Mouse (Mus musculus): ENCODE measurements around the gene Ipo7. TPM values are rescaled to one million over a fixed set of nuclear protein-coding genes. Genes with fewer than 3 reads are reported as not detected.
A peak's percentile ranks its signal among the peaks of the same experiment; 100 is the strongest.
"Not testable (repeated sequence)": the region's sequence is repeated elsewhere in the genome, so short reads cannot be mapped to it uniquely, and the experiment has no call there.

Gene Ipo7
- total RNA-seq (2021) = 100 to 1,000 TPM in 1 of 2 experiments, 10 to 100 TPM in 1; 99.5 to 103 TPM

DNA sequence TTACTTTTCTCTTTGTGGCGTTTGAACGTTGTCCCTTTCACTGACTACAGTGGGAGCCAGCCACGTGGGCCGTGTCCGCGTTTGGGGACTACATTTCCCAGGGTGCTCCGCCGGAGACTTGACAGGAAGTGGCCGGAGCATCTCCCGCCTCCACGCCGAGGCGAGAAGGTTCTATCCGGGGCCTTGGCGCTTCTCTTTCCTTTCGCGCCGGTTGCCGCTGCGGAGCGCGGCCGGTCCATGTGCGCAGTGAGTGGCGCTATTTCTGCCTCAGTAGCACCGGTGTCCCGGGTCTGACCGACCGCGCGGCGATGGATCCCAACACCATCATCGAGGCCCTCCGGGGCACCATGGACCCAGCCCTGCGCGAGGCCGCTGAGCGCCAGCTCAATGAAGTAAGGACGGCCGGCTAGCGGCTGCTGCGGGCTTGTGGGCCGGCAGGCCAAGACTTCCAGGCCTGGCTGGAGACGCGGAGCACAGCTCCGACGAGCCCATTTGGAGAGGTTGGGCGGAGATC lies at the start of gene Ipo7:
TSS of gene Ipo7 (plus strand) at position 158 of the 514 bp plus-strand sequence.
- DNase-seq = peak; percentile 94

DNA sequence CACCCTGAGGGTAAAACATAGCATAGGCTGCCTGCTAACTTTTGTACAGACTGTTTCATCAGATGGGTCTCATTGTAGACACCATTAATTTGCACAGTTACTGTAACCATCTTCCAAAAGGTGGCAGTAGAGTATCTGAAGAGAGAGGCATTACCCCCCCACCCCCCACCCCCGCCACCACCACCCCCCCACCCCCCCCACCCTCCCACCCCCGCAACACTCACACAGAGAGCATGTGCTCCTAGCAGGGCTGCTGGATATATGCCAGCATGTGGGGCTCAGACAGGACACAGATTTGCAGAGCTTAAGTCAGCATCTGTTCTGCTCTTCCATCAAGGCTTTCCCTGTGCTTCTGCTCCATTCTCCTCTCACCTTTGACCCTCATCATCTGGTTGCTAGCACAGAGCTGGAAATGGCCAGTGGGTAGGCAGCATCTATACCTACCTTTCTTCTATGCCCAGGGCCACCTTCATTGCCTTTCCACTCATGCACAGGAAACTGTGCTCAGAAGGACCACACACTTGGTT lies 49.1 kb upstream of the Ipo7 start:
- DNase-seq = peak; percentile 74

DNA sequence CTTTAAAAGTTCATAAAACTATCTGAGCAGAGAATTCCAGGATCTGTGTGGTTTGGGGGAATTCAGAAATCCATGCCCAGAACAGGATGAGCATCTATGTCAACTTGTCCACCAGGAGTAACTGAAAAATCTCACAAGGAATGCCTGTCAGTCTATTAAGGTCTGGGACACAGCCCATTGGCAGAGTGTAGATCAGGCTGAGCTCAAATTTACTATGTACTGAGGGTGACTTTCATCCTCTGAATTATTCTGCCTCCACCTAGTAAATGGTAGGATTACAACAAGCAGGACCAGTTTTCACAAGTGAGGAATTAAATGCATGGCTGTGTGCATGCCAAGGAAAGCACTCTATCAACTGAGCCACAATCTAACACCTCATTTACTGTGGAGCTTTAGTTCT lies 48.5 kb upstream of the Ipo7 start:
- no peak for DNase-seq

DNA sequence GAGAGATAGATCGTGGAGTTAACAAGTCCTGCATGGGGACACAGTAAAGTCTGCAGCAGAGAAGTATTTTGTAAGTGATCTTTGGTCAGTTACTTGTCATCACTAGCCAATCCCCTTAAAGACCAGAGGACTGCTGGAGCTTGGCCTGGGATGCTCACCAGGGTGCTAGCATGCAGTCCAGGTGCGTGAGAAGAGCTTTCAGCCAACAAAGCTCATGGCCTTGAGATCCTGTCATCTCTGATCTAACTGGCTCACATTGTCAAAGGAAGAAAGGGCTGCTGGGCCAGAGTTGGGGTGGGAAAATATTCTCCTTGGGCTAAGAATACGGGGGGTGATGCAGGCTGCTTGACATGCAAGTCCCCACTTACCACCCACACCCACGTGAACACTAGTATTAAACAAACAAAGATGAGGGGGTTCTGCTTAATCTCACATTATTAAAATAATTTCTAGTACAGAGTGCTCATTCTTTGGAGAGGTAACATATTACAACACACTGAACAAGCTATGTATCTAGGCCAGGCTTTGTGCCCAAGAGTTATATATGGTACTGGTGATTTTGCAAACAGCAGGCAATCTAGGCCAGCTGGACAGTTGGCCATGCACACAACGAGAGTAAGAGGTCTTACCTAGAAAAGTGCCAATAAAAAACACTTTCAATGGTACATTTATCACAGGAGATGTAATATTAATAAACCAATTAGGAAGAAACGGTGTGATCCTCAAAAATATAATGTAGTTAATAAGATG lies 41.9 kb upstream of the Ipo7 start:
- DNase-seq = no peak

DNA sequence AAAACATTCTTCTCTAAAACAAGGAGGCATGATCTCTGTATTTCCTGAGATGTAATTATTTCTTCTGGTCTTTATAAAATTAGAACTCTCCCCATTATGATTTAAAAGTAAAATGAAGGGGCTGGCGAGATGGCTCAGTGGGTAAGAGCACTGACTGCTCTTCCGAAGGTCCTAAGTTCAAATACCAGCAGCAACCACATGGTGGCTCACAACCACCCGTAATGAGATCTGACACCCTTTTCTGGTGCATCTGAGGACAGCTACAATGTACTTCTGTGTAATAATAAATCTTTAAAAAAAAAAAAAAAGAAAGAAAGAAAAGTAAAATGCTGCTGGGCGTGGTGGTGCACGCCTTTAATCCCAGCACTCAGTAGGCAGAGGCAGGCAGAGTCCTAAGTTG lies 40.9 kb upstream of the Ipo7 start:
- peak; percentile 56 for DNase-seq

DNA sequence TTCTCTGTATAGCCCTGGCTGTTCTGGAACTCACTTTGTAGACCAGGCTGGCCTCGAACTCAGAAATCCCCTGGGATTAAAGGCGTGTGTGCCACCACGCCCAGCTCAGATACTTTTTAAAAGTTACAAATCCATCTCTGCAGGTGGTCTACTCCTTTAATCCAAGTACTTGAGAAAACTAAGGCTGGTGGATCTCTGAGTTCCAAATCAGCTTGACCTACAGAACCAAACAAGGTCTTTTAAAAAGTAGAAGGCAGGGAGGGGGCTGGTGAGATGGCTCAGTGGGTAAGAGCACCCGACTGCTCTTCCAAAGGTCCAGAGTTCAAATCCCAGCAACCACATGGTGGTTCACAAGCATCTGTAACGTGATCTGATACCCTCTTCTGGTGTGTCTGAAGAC lies 33.5 kb upstream of the Ipo7 start:
- DNase-seq = not testable (repeated sequence)

DNA sequence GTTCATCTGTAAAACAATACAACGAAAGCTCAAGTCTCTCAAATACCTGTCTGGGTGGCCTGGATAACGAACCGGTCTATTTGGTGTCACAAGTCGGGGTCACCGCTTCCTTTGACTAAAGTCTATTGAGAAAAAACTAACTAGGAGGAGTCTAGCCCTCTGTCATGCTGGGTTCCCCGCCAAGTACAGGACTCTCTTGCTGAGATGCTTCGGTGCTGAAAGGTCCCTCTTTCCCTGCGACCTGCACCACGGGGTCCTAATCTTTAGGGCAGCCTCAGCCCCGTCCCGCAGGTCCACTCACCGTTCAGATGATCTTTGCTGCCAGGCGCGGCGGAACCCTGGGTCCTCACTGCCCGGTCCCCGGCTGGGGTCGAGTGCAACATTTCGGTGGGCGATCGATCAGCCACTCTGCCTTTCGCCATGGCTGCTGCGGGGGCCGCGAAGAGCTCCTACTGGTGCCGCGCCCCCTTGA lies 32.4 kb upstream of the Ipo7 start:
- no peak for DNase-seq

DNA sequence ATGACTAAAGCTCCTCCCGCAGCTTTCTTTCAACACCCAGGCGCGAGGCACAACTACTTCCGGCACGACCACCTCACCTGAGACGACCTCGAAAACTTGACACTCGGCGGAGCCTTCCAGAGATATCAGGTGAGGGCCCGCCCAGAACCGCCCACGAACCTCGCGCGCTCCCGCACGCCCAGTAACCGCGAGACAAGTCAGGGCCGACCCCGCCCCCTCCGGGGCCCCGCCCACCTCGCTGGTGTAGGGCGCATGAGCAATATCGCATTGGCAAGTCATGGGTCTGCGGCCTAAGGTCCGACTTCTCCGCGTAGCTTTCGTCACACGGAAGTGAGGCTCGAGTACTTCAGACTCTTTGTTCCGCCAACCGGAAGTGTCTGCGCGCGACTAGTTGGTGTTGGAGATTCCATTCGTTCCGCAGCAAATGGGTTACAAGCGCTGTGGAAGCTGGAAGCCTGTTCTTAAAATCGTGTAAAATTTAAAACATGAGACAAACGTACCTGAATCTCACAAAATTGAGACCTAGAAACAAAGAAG lies 31.9 kb upstream of the Ipo7 start:
- peak; percentile 100 for DNase-seq

DNA sequence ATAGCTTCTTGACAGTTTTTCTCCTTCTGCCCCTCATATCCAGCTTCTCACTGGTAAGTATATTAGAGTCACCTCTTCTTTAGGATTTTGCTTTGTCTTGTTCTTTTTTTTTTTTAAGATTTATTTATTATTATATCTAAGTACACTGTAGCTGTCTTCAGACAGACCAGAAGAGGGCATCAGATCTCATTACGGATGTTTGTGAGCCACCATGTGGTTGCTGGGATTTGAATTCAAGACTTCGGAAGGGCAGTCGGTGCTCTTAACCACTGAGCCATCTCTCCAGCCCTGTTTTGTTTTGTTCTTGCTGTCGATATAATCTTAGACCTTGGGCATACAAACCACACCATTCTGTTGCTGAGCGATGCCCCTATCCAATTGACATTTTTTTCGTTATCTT lies 31.3 kb upstream of the Ipo7 start, which contains the start of gene Tmem41b:
TSS of gene Tmem41b (minus strand) at position 155 of the 400 bp plus-strand sequence.
- not testable (repeated sequence) for DNase-seq

DNA sequence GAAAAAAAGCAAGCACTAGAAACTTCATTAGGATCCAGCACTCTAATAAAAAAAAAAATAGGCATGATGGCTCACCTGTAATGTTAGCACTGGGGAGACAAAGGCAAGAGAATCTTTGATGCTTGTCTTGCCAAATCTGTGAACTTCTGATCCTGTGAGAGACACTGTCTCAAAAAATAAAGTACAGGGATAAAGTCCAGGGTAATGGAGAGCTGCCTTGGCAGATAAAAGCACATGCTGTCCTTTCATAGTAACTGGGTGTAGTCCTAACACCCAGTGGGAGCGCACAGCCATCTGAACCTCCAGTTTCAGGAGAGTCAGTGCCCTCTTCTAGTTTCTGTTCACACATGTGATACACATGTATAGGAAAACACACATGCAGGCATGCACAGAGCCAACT lies 26.8 kb upstream of the Ipo7 start:
- no peak for DNase-seq

DNA sequence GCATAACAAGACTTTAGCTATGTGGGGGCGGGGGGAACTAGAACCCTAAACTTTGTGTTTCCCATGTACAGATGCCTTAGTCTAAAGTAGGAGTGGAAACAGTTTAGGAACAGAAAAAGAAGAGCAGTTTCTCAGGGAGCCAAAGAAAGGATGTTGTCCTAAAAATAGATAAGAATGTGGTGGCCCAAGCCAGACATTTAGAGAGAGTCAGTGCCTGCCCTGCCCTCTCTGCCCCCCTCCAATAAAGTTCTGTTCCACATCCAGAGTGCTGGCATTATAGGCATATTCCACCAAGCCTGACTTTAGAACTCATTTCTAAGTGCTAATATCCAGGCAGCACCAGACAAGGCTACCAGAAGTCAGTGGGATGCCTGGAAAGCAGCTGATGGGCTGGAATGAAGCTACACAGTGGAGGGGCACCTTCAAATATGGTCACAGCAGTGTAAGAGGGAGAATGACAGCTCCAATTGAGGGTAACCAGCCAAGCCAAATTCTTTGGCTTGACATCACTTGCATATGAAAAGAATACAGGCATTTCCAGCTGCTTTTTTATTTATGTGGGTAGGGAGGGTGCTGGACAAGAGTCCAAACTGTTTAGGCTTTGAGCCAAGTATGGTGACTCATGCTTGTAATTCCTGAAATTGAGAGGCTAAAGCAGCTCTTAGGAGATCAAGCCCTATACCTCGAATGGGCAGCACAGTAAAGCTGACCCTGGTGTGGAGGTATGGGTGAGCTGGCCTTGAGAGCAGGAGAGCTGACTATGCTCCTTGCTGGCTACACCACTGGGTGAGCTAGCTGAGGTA lies 24.7 kb upstream of the Ipo7 start:
- DNase-seq = peak; percentile 74

DNA sequence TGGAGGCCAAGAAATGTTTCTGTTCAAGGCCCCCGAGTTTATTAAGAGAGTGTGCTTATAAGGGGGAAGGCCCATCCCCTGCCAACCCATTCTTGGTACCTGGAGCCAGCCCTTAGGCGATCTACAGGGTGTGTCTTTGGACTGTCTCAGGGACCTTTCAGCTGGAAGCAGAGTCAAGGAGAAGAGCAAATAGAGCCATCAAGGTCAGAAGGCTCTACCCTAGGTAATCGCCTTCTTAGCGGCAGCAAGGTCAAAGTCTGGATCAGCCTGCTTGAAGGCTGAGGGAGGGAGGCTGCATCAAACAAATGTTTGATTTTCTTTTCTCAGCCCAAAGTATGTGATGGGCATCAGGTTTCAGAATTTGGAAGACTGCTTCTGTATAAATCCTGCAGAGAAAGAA lies 19.7 kb upstream of the Ipo7 start:
- DNase-seq = no peak

DNA sequence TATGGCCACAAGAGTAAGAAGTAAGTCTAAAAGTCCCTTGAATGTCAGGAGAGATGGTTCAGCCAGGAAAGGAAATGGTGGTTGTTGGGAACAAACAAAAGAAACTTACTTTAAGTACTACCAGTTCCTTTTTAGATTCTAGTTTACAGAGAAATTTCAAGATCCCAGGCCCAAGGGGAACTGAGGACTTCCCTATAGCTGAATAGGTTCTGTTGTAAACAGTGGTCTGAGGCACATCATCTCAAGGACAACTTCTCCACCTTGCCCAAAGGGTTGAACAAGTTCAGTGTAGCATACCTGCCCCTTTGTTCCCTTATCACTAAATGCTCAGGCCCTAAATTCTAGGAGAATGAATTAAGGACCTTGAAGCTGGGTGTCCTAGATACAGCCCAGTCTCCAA lies 16.0 kb upstream of the Ipo7 start:
- no peak for DNase-seq

DNA sequence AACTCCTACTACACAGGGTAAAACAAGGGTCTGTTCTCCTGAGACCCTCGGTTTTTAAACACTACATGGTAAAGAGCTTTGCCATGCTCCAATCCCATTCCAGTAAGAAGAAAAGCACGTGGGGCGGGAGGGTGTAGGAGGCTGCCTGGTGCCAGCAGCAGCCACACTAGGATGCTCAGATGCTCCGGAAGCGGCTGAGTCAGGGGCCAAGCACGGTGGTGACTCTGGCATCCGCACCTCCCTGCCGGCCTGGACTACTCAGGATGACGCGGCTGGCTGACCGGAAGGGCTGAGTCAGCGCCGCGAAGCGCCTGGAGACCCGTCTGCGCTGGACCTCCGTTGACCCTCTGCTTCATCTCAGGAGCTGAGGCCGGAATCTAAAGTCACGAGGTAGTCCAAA lies 15.1 kb upstream of the Ipo7 start:
- DNase-seq = peak; percentile 68

DNA sequence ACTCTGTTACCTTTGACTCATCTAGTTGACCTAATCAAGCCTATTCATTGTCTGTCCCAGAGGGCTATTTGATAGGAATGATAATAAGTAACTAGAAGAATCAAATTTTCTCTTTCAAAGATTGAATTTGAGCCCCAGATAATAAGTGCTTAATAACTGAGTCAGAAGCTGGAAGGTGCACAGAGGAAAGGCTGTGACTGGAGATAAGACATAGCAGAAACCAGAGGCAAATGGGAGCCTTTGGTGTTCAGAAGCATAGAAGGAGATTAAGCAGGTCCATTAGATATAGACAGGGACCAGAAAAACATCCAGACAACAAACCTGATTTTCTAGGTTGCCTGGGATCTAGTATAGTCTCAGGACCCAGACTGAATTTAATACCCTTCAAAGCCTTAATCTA lies 12.1 kb upstream of the Ipo7 start:
- no peak for DNase-seq

DNA sequence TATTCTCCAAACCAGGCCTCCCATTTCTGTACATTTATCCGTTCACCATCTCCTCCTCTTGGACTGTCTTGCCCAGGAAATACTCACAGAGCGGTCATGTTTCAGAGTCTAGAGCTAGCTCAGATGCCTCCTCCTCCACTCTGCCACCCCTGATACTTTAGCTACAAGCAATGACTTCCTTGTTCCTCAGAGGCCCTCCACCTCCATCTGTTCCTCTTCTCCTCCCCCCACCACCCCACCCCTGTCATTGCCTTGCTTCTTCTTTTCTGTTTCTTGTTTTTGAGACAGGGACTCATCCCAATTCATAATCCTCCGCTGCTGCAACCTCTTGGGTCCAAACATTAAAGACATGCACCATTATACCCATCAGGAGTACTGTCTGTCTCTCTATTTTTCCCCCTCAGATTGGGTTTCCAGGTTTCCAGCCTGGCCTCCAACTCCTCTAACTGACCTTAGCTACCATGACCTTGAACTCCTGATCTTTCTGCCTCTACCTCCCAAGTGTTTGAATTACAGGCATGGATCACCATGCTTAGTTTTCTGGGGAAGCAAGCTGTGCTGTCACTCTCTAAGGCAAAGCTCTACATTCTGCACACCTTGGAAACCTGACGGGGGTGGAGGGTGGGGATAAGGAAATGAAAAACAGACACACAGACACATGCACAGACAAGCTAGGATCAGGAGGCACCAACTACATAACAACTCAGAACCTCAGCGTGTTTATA lies 11.4 kb upstream of the Ipo7 start:
- no peak for DNase-seq

DNA sequence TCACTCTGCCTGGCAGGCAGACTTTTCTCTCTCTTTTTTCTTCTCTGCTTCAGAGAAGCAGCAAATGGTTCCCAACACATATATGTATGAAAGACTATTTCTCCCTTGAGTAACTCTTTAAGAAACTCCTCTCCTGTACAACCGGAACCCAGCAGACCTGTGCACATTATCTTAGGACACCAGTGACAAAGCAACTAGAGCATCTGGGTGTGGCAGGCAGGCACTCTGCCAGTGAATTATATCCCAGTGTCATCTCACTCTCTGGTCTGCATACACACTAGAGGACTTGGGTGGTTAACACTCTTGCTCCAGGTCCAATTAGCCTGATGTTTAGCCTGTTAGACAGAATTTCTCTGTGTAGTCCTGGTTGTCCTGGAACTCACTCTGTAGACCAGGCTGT lies 9.6 kb upstream of the Ipo7 start:
- no peak for DNase-seq

DNA sequence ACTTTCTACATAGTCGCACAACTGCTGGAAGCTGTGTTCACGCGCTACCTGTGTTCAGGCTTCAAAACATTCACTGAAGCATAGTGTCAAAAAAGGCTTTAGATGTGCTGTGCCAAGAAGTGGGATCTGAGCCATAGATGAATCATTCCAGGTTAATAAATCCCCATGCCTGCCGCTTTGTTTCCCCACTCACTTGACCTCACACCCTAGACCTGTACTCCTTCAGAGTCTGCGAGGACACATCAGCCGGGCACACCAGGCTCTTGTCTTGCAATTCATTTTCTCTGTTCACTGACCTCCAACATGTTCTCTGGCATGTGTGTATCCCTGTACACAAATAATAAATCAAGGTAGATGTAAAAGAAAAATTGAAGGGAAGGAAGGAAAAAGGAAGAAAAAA lies 9.0 kb upstream of the Ipo7 start:
- DNase-seq = no peak

DNA sequence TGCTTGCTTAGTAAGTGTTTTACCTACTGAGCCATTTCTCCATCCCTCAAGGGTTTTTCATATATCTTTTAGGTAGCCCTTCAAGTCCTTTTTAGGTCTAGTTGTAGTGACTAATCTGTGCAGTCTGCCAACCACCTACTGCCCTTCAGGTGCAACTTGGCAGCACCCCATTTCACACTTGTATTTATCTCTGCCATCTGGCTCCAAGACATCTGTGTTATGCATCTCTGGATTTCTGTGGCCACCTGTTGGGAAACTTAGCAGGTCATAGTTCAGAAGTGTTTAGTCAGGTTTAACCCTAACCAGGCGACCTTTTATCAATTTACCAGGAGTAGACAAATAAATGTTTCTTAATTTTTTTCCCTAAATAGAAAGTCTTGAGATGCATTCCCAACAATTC lies 6.7 kb upstream of the Ipo7 start:
- no peak for DNase-seq

DNA sequence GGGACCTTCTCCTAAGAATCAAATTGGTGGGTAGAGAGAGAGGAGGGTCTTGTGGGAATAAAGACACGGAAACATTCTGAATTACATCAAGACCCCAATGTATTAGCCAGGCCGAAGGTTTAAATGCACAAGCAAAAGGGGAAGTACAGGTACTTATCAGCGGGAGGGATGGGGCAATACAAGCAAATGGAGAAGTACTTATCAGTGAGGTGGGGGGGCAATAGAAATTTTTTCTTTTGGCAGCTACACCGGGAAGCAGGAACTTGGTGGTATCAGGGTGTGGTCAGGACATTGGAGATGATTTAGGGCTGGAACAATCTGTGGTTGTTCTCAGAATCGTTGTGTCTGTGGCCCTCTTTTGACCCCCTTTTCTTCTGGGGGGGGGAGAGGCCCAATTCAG lies 3.8 kb upstream of the Ipo7 start:
- no peak for DNase-seq

DNA sequence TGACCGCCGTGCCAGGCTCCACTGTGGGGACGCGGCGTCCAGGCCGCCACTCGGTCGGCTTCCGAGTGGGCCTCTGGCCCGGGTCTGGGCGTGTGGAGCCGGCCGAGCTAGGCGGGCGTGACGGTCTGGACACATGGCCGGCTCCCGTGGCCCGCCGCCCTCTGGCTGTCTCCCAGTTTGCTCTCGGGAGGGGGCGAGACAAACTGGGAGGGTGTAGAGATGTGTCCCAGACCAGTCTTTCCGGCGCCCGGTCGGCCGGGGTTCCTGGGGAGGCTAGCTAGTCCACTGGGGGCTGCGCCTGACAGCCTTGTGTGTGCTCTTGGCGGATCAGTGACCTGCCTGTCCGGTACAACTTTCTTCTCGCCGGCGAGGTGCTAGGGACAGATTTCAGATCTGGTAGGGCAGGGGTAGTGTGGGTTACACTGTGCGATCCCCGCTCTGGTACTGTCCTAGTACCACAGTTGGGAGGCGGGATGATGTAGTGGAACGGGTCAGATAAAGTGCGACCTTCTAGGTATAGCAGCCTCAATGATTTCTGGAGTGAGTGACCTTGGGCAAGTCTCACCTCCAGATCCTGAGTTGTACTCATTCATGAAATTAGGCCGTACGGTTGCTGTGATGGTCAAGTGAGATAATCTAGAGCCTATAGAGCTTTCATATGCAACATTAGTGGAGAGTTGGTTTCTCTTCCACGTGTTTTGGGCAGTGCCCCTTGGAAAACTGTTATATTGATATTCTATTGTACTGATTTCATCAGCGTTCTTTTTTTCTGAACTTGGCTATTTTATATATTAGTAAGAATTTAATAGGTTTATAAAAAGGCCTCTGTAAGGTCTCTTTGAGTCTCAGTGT lies 783 bp downstream of the Ipo7 start:
- peak; percentile 85 for DNase-seq
